Comparison of ENCODE assay signal across 11 mouse cellular contexts in the genomic region with DNA sequence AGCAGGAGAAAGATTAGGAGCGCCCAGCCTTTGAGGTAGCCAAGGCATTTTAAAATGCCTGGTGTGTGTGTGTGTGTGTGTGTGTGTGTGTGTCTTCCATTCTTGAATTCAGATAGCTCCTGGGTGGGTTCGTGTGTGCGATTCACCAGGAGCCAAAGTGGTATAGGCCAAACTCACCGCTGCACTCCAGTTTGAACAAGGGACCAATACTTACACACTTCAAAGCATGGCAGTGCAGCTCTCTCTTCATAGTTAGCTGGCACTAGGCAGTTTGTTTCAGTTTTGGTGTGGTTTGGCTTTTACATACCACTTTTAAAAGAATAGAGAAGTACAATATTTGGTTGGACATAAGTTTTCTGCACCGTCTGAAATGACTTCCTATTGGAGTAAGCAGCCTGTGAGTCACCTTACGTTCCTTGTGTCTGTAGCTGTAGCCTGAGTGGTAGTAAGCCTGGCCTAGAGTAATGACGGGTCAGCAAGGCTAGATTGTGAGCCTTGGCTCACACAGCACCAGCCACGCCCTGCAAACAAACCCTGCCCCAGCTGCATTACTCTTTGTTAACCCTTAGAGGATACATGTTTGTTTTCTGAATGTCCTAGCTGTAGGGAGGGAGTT. TPM values are rescaled to one million over a fixed set of nuclear protein-coding genes. Genes with fewer than 3 reads are reported as not detected.
A peak's percentile ranks its signal among the peaks of the same experiment; 100 is the strongest.
DNase-seq lines count a peak whose midpoint lies in the region; ATAC-seq and TF ChIP-seq lines count a peak whose summit lies in the region.
"Had no signal": no experiment of that assay in that cellular context is flagged by ENCODE, and none has a peak within 500 bp of the region (broad histone marks: within the 10 kb centered on the region; RNA-seq: fewer than 3 reads in every experiment).

No protein-coding gene starts in this region.

- 52% methylated on average over 8 of the region's 8 CpGs for WGBS in kidney, embryonic 14.5 days
- 25% methylated on average over 8 of the region's 8 CpGs for WGBS in liver, adult 2 months

- TF ChIP-seq POLR2A in liver, adult 2 months (IDR thresholded peaks at IDR 0.05; ENCODE audit: extremely low read depth, insufficient read depth, low read length): no peak

- DNase-seq in kidney, adult 8-10 months: no peak
- peak; percentile 73 for DNase-seq in liver, adult 2 months (ENCODE audit: extremely low read depth, low read depth, low spot score)
- DNase-seq in splenic B cell, adult 2 months (ENCODE audit: low read depth, low spot score): peak; percentile 63
- DNase-seq in cerebellum, postnatal 4 days (ENCODE audit: low spot score in 2 of 2): no peak
- no peak for DNase-seq in T-cell, adult 2 months (ENCODE audit: low spot score)
- no peak for DNase-seq in cerebellum, postnatal 25 days
- DNase-seq: right cerebral cortex, postnatal 25 days had no signal

- H3K9ac ChIP-seq in kidney, embryonic 14.5 days (ENCODE audit: low read depth, low read length): no peak overlapping the region
- no peak overlapping the region for H3K9ac ChIP-seq in liver, adult 2 months (ENCODE audit: low read depth, low read length)
- H3K9ac ChIP-seq: hindbrain, embryonic 13.5 days had no signal

- H3K4me3 ChIP-seq in kidney, embryonic 14.5 days (ENCODE audit: low read length): no peak overlapping the region
- H3K4me3 ChIP-seq in liver, adult 2 months (ENCODE audit: insufficient read depth, low read depth, low read length): no peak overlapping the region
- H3K4me3 ChIP-seq: hindbrain, embryonic 13.5 days had no signal

- H3K27me3 ChIP-seq in kidney, embryonic 14.5 days (ENCODE audit: control insufficient read depth, insufficient read depth, low read length): no peaks in the 10 kb centered on the region
- H3K27me3 ChIP-seq in liver, adult 2 months (ENCODE audit: control insufficient read depth, insufficient read depth, low read length): no peaks in the 10 kb centered on the region
- no peaks in the 10 kb centered on the region for H3K27me3 ChIP-seq in splenic B cell, adult 2 months (ENCODE audit: control insufficient read depth, insufficient read depth, low read length, poor library complexity, severe bottlenecking)
- H3K27me3 ChIP-seq: hindbrain, embryonic 13.5 days had no signal

- ATAC-seq in kidney, embryonic 14.5 days (ENCODE audit: low FRiP score, low TSS enrichment): peak; percentile 61; the same call in 1 of the 2 replicates
- peak; percentile 10 for ATAC-seq in activated CD4-positive, CD25-positive, alpha-beta regulatory T cell, adult 4 months
- ATAC-seq: forebrain, embryonic 14.5 days had no signal

- peaks cover 29% of the 10 kb centered on the region; the same call in 1 of the 2 replicates for H3K79me2 ChIP-seq in liver, adult 2 months (ENCODE audit: control insufficient read depth, insufficient read depth, low read length)

- TF ChIP-seq CTCF in liver, adult 2 months (IDR thresholded peaks at IDR 0.05; ENCODE audit: low read depth, low read length): no peak

- H3K4me1 ChIP-seq in kidney, embryonic 14.5 days (ENCODE audit: control insufficient read depth, insufficient read depth, low read length): peaks cover 12% of the 10 kb centered on the region
- peaks cover 14% of the 10 kb centered on the region for H3K4me1 ChIP-seq in liver, adult 2 months (ENCODE audit: control insufficient read depth, insufficient read depth, low read length)

- H3K27ac ChIP-seq in kidney, embryonic 14.5 days (ENCODE audit: low read depth, low read length): no peak overlapping the region
- H3K27ac ChIP-seq in liver, adult 2 months (replicated peaks; ENCODE audit: insufficient read depth, low read depth, low read length): peak overlapping the region; percentile 14; the same call in 1 of the 2 replicates
- H3K27ac ChIP-seq: hindbrain, embryonic 13.5 days had no signal

- no peak overlapping the region for H3K4me2 ChIP-seq in kidney, embryonic 14.5 days (replicated peaks; ENCODE audit: low read depth, low read length)
- H3K4me2 ChIP-seq: hindbrain, embryonic 13.5 days had no signal

- H3K36me3 ChIP-seq in kidney, embryonic 14.5 days (ENCODE audit: control insufficient read depth, insufficient read depth, low read length): no peaks in the 10 kb centered on the region
- no peaks in the 10 kb centered on the region for H3K36me3 ChIP-seq in liver, adult 2 months (ENCODE audit: control insufficient read depth, insufficient read depth, low read length)
- H3K36me3 ChIP-seq in splenic B cell, adult 2 months (ENCODE audit: control insufficient read depth, insufficient read depth, low read length, poor library complexity, severe bottlenecking): no peaks in the 10 kb centered on the region
- H3K36me3 ChIP-seq: hindbrain, embryonic 13.5 days had no signal

- H3K9me3 ChIP-seq in kidney, embryonic 14.5 days (ENCODE audit: control insufficient read depth, low read length): no peaks in the 10 kb centered on the region
- H3K9me3 ChIP-seq: hindbrain, embryonic 13.5 days had no signal

RNA-seq across cellular contexts. Expression of gene Usp6nl, which starts 56.2 kb away (rescaled TPM):
- polyA plus RNA-seq in kidney, embryonic 14.5 days (2014; fragmentation: Nextera tagmentation; extraction: Ambion mirVana): 5.6 and 15.9 TPM in 2 replicates
- 1 to 10 TPM; 6.1 to 7.1 TPM for polyA plus RNA-seq in activated CD4-positive, CD25-positive, alpha-beta regulatory T cell, adult 4 months (2017; shearing (Covaris generic))
- total RNA-seq in liver, adult 2 months (2014; rRNA removed): 7.6 and 7.7 TPM in 2 replicates
- 7.6 and 7.9 TPM in 2 replicates for polyA plus RNA-seq in liver, adult 2 months (2012; rRNA removed)

Comparison
In these comparisons a context has a peak if more than half of its experiments do, and no peak if none do; other contexts are left out.
1. DNase-seq: peak in liver, adult 2 months (single experiment) and splenic B cell, adult 2 months (single experiment); none in kidney, adult 8-10 months (0 of 2), cerebellum, postnatal 4 days (0 of 2), T-cell, adult 2 months (single experiment) and cerebellum, postnatal 25 days (0 of 2).